8 mouse cellular contexts compared by ENCODE assay signal in the genomic region with DNA sequence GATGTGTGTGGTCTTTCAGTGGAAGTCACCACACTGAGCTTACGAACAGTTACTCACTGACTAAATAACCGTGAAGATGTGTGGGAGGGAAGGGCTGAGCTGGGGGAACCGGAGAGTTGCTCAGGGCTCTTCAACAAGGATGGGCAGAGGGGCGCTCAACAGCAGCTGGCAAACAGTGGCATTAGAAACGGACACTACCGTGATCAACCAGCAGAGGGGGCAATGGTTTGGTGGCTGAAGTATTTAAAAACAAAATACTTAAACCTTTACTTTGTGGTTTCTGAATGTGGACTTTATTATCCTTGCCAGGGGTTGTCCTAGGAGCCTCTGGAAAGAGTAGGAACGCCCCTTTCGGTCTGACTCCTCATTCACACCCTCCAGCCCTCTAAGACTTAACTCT. TPM values are rescaled to one million over a fixed set of nuclear protein-coding genes. Genes with fewer than 3 reads are reported as not detected.
A peak's percentile ranks its signal among the peaks of the same experiment; 100 is the strongest.
DNase-seq lines count a peak whose midpoint lies in the region; ATAC-seq and TF ChIP-seq lines count a peak whose summit lies in the region.

No protein-coding gene starts in this region.

- no peaks in the 10 kb centered on the region for H3K9me3 ChIP-seq in hindbrain, postnatal 0 days (ENCODE audit: low read length)

- no peak overlapping the region for H3K9ac ChIP-seq in hindbrain, postnatal 0 days (replicated peaks; ENCODE audit: low read length)
- H3K9ac ChIP-seq in liver, adult 2 months (ENCODE audit: low read depth, low read length): no peak overlapping the region

- no peak overlapping the region for H3K4me2 ChIP-seq in hindbrain, postnatal 0 days (ENCODE audit: low read depth, low read length)

- no peaks in the 10 kb centered on the region for H3K27me3 ChIP-seq in hindbrain, postnatal 0 days (ENCODE audit: insufficient read depth, low read length)
- H3K27me3 ChIP-seq in liver, adult 2 months (ENCODE audit: control insufficient read depth, insufficient read depth, low read length): no peaks in the 10 kb centered on the region

- peak; percentile 45 to 70 for DNase-seq in left cerebral cortex, adult 18-20 months (ENCODE audit: low spot score in 2 of 2)
- DNase-seq in left cerebral cortex, adult 11 months (ENCODE audit: low spot score): no peak
- peak; percentile 61 for DNase-seq in MN1 (ENCODE audit: low spot score)
- DNase-seq in hindbrain, postnatal 0 days (ENCODE audit: low spot score): peak; percentile 68
- DNase-seq in liver, adult 2 months (ENCODE audit: extremely low read depth, low read depth, low spot score): peak; percentile 20
- DNase-seq in retina, postnatal 1 day: peak; percentile 56
- DNase-seq in yolk sac, embryonic 10.5 days (ENCODE audit: low spot score): no peak

- no peaks in the 10 kb centered on the region for H3K36me3 ChIP-seq in hindbrain, postnatal 0 days (ENCODE audit: insufficient read depth, low read length)
- H3K36me3 ChIP-seq in liver, adult 2 months (ENCODE audit: control insufficient read depth, insufficient read depth, low read length): no peaks in the 10 kb centered on the region

- H3K79me2 ChIP-seq in liver, adult 2 months (ENCODE audit: control insufficient read depth, insufficient read depth, low read length): no peaks in the 10 kb centered on the region

- no peaks in the 10 kb centered on the region; the same call in 1 of the 2 replicates for H3K4me1 ChIP-seq in cortical plate, adult 2 months (ENCODE audit: control insufficient read depth, insufficient read depth, low read length)
- H3K4me1 ChIP-seq in hindbrain, postnatal 0 days (ENCODE audit: insufficient read depth, low read length): no peaks in the 10 kb centered on the region
- H3K4me1 ChIP-seq in liver, adult 2 months (ENCODE audit: control insufficient read depth, insufficient read depth, low read length): no peaks in the 10 kb centered on the region

- no peak overlapping the region for H3K27ac ChIP-seq in cortical plate, adult 2 months (ENCODE audit: insufficient read depth, low read length)
- no peak overlapping the region for H3K27ac ChIP-seq in hindbrain, postnatal 0 days
- H3K27ac ChIP-seq in liver, adult 2 months (replicated peaks; ENCODE audit: insufficient read depth, low read depth, low read length): no peak overlapping the region

- ATAC-seq in hindbrain, postnatal 0 days: no peak

- 38% methylated on average over 8 of the region's 8 CpGs for WGBS in hindbrain, postnatal 0 days
- 46% methylated on average over 8 of the region's 8 CpGs for WGBS in liver, adult 2 months

- TF ChIP-seq CTCF in cortical plate, adult 2 months (IDR thresholded peaks at IDR 0.05; ENCODE audit: extremely low read depth, insufficient read depth, low read length): peak; percentile 57
- peak; percentile 78 for TF ChIP-seq CTCF in hindbrain, postnatal 0 days (IDR thresholded peaks at IDR 0.05; ENCODE audit: low read depth)
- peak; percentile 64 for TF ChIP-seq CTCF in liver, adult 2 months (IDR thresholded peaks at IDR 0.05; ENCODE audit: low read depth, low read length)

- TF ChIP-seq POLR2A in cortical plate, adult 2 months (IDR thresholded peaks at IDR 0.05; ENCODE audit: extremely low read depth, insufficient read depth, low read length): no peak
- no peak for TF ChIP-seq POLR2A in liver, adult 2 months (IDR thresholded peaks at IDR 0.05; ENCODE audit: extremely low read depth, insufficient read depth, low read length)

- no peak overlapping the region for H3K4me3 ChIP-seq in cortical plate, adult 2 months (ENCODE audit: insufficient read depth, low read length)
- no peak overlapping the region for H3K4me3 ChIP-seq in hindbrain, postnatal 0 days (ENCODE audit: low read length)
- no peak overlapping the region for H3K4me3 ChIP-seq in liver, adult 2 months (ENCODE audit: insufficient read depth, low read depth, low read length)

RNA-seq across cellular contexts. Expression of gene Mns1, which starts 10.2 kb away (rescaled TPM):
- total RNA-seq in left cerebral cortex, adult 18-20 months (2021): 1 to 10 TPM in 1 of 2 experiments, under 1 TPM in 1; 0.93 to 1.2 TPM
- polyA plus RNA-seq in cortical plate, adult 2 months (2012; rRNA removed): 1.5 and 2.4 TPM in 2 replicates
- total RNA-seq in hindbrain, postnatal 0 days (2014; rRNA removed): 2.8 and 3.0 TPM in 2 replicates
- polyA plus RNA-seq in hindbrain, postnatal 0 days (2015; fragmentation: Nextera tagmentation; extraction: Ambion mirVana): 8.1 and 9.5 TPM in 2 replicates
- 0.13 and 0.18 TPM in 2 replicates for total RNA-seq in liver, adult 2 months (2014; rRNA removed)
- polyA plus RNA-seq in liver, adult 2 months (2012; rRNA removed): 0.02 and 0.09 TPM in 2 replicates

RNA-seq across cellular contexts. Expression of gene Tex9, which starts 44.0 kb away (rescaled TPM):
- 10 to 100 TPM; 10.2 to 14.3 TPM for total RNA-seq in left cerebral cortex, adult 18-20 months (2021)
- 14.1 and 15.1 TPM in 2 replicates for polyA plus RNA-seq in cortical plate, adult 2 months (2012; rRNA removed)
- total RNA-seq in hindbrain, postnatal 0 days (2014; rRNA removed): 13.7 and 16.8 TPM in 2 replicates
- 41.9 and 44.8 TPM in 2 replicates for polyA plus RNA-seq in hindbrain, postnatal 0 days (2015; fragmentation: Nextera tagmentation; extraction: Ambion mirVana)
- total RNA-seq in liver, adult 2 months (2014; rRNA removed): 1.0 and 1.8 TPM in 2 replicates
- polyA plus RNA-seq in liver, adult 2 months (2012; rRNA removed): 0.22 and 0.35 TPM in 2 replicates

Comparison
In these comparisons a context has a peak if more than half of its experiments do, and no peak if none do; other contexts are left out.
1. DNase-seq: peak in left cerebral cortex, adult 18-20 months (2 of 2), MN1 (single experiment), hindbrain, postnatal 0 days (single experiment), liver, adult 2 months (single experiment) and retina, postnatal 1 day (single experiment); none in left cerebral cortex, adult 11 months (single experiment) and yolk sac, embryonic 10.5 days (single experiment).
2. Peak in every context shown above with its lines, with median percentiles within 50 percentile points of each other: CTCF ChIP-seq.